Mouse (Mus musculus) lung, postnatal 0 days (tissue): ENCODE data around the gene Il1rl1. TPM values are rescaled to one million over a fixed set of nuclear protein-coding genes. Genes with fewer than 3 reads are reported as not detected.

Source experiments
- ATAC-seq: fragments of 200-750 bp; cut with Nextera tagmentation; 2 replicates; pipeline ENCODE4 v1.8.0; 2017; ENCODE audit warnings: moderate library complexity
- DNase-seq: peaks from one replicate; pipeline ENCODE4 v3.0.0-alpha.2; 2016; ENCODE audit warnings: low spot score
- H3K27ac ChIP-seq: fragments of 300-500 bp; sonication (generic); 2 replicates; pipeline ENCODE4 v1.5.1; 2014; ENCODE audit warnings: antibody characterized with exemption, mild to moderate bottlenecking, low read length, mixed read lengths
- H3K27me3 ChIP-seq: fragments of 300-500 bp; sonication (generic); replicated peaks from 2 replicates; pipeline ENCODE4 v1.6.1; 2014; ENCODE audit warnings: low read length, mixed read lengths; ENCODE audit not compliant: insufficient read depth
- H3K36me3 ChIP-seq: fragments of 300-500 bp; sonication (generic); 2 replicates; pipeline ENCODE4 v1.6.1; 2014; ENCODE audit warnings: low read length, mixed read lengths; ENCODE audit not compliant: insufficient read depth
- H3K4me1 ChIP-seq: fragments of 300-500 bp; sonication (generic); 2 replicates; pipeline ENCODE4 v1.6.1; 2014; ENCODE audit warnings: antibody characterized with exemption, low read depth, low read length, mixed read lengths; ENCODE audit not compliant: insufficient read depth
- H3K4me2 ChIP-seq: fragments of 300-500 bp; sonication (generic); replicated peaks from 2 replicates; pipeline ENCODE4 v1.6.1; 2014; ENCODE audit warnings: low read depth, mild to moderate bottlenecking, low read length, moderate library complexity, mixed read lengths
- H3K4me3 ChIP-seq: fragments of 300-500 bp; sonication (generic); 2 replicates; pipeline ENCODE4 v1.5.1; 2014; ENCODE audit warnings: low read depth, low read length
- H3K9ac ChIP-seq: fragments of 300-500 bp; sonication (generic); replicated peaks from 2 replicates; pipeline ENCODE4 v1.6.1; 2014; ENCODE audit warnings: low read depth, mild to moderate bottlenecking
- H3K9me3 ChIP-seq: fragments of 300-500 bp; sonication (generic); 2 replicates; pipeline ENCODE4 v1.6.1; 2016; ENCODE audit warnings: low read length, mixed read lengths
- CTCF ChIP-seq: IDR thresholded peaks from 2 replicates; pipeline ENCODE4 v1.5.1; 2016; ENCODE audit warnings: antibody characterized with exemption, mild to moderate bottlenecking
- EP300 ChIP-seq: IDR thresholded peaks from 2 replicates; pipeline ENCODE4 v1.6.1; 2016; ENCODE audit warnings: antibody characterized with exemption, mild to moderate bottlenecking, control low read depth
- WGBS: fragments of 180-500 bp; shearing (Covaris S2); extraction: QIAGEN DNeasy Blood & Tissue Kit; methylation state at CpG from one replicate; pipeline ENCODE4 v1.1.7; 2014; 5-methylcytosine and 5-hydroxymethylcytosine counted together
- polyA plus RNA-seq: library from polyadenylated mRNA; unstranded; fragments of >200 nt; fragmentation: Nextera tagmentation; extraction: Ambion mirVana; gene quantifications from 2 replicates; pipeline ENCODE4 v1.2.1, GENCODE M21; 2015

Gene Il1rl1
- polyA plus RNA-seq, 1 experiment from 2014 or later: 0.44 TPM

DNA sequence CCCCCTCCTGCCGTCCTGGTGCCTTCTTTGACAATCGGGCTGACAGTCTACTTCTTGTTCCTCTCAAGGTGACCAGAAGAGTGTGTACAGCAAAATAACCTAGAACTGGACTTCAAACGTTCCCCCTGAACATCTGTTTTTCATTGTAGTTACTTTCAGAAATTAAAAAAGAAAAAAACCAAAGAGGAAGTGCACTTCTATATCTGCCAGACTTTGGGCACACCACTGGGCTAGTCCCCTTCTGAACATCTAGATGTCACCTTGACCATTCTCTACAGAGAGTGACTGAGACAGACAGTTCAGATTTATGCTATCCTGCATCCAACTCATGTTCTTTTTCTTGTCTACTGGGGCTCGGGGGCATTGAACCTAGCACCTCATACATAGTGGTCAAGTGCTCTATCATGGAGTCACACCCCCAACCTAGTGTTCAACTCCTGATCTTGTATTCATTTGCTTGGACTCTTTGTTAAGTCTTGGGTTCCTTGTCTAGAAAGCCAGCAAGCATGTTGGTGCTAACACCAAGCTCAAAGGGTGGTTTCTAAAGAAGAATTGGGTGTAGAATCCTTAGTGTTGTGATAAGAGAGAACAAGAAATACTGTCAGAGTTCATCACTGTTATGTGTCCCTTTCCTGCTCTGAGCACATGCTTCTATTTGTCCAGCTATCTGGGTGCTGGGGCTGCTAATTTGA is 919 bp downstream of the Il1rl1 start:
- Histone ChIP-seq H3K4me2 (no peak overlapping the region), H3K27me3 (no peaks in the 10 kb centered on the region), H3K4me1 (no peaks in the 10 kb centered on the region), H3K4me3 (no peak overlapping the region), H3K9ac (no peak overlapping the region), H3K36me3 (no peaks in the 10 kb centered on the region), H3K9me3 (no peaks in the 10 kb centered on the region), H3K27ac (no peak overlapping the region)
- ATAC-seq: no peak
- WGBS: 65% methylated on average over 4 of the region's 4 CpGs
- no peak for DNase-seq
- no peak for TF ChIP-seq CTCF
- no peak for TF ChIP-seq EP300

DNA sequence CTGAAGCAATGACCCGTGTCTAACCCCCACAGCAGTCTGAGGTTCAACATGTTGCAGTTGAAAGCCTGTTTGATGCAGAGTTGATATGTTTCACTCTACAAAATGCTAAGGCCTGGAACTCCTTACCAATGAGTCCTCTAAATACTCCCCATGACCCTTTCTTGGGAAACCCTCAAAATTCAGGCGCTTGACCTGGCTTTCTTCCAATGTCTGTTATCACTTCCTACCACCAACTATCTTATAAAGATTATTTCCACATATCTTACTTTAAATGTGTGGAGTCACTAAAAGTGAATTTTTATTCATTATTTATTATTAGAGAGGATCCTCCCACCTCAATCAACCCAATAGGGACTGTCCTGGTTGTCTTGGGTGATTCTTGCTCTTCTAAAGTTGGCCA is 2.8 kb downstream of the Il1rl1 start:
- ATAC-seq: no peak
- no peaks in the 10 kb centered on the region for H3K27me3 ChIP-seq
- WGBS: 75% methylated on average over 2 of the region's 2 CpGs

DNA sequence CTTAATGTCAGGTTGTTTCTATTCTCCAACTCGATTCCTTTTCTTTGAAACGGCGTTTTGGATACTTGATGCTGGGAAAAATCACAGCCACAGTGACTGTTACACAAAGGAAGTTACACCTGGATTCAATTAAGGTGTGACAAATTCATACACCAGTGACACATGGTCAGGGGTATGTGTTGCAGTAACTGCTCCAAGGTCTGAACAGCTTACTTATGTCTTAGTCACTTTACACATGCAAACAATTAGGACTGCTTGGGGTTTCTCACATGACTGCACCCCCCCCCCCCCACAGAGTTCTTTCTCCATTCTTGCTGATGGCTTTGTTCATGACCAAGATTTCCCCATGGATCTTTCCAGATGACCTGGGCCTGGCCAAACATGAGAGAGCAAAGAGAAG is 6.6 kb downstream of the Il1rl1 start:
- TF ChIP-seq EP300: no peak
- no peak for TF ChIP-seq CTCF
- H3K4me2 ChIP-seq: no peak overlapping the region
- no peaks in the 10 kb centered on the region for H3K9me3 ChIP-seq
- WGBS: 75% methylated on average over 3 of the region's 3 CpGs
- H3K36me3 ChIP-seq: no peaks in the 10 kb centered on the region
- no peak overlapping the region for H3K4me3 ChIP-seq
- ATAC-seq (no peak), DNase-seq (no peak)
- no peak overlapping the region for H3K27ac ChIP-seq
- H3K4me1 ChIP-seq: no peaks in the 10 kb centered on the region
- H3K27me3 ChIP-seq: no peaks in the 10 kb centered on the region
- no peak overlapping the region for H3K9ac ChIP-seq

More for the DNA sequence above, 2.8 kb downstream of the Il1rl1 start:
- no peak for DNase-seq
- Histone ChIP-seq H3K9ac (no peak overlapping the region), H3K9me3 (no peaks in the 10 kb centered on the region), H3K36me3 (no peaks in the 10 kb centered on the region), H3K4me3 (no peak overlapping the region), H3K4me1 (no peaks in the 10 kb centered on the region), H3K4me2 (no peak overlapping the region), H3K27ac (no peak overlapping the region)
- TF ChIP-seq CTCF: no peak
- TF ChIP-seq EP300: no peak

DNA sequence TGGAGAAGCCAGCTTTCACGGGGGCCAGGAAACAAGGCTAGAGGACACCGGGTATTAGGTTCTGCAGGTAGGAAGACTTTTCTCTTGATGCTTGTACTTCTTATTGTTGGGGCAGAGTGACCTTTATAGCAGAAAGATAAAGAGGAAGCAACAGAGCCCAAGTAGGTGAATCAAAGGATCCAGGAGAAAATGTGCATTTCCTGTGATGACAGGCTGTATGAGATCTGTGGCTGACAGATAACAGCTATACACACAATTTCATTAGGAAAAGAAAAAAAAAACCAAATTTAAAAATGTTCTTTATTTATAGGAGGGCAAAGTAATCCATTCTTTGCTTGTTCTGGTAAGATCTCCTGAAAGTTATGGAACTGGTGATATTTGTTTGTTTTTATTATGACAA is 8.0 kb downstream of the Il1rl1 start:
- ATAC-seq (no peak), DNase-seq (no peak)
- H3K9me3 ChIP-seq: no peaks in the 10 kb centered on the region
- TF ChIP-seq EP300 (no peak), CTCF (no peak)
- WGBS: 82% methylated on average over 2 of the region's 2 CpGs
- no peak overlapping the region for H3K4me2 ChIP-seq
- H3K9ac ChIP-seq: no peak overlapping the region
- H3K36me3 ChIP-seq: no peaks in the 10 kb centered on the region
- no peak overlapping the region for H3K4me3 ChIP-seq
- no peak overlapping the region for H3K27ac ChIP-seq
- no peaks in the 10 kb centered on the region for H3K4me1 ChIP-seq
- H3K27me3 ChIP-seq: no peaks in the 10 kb centered on the region

DNA sequence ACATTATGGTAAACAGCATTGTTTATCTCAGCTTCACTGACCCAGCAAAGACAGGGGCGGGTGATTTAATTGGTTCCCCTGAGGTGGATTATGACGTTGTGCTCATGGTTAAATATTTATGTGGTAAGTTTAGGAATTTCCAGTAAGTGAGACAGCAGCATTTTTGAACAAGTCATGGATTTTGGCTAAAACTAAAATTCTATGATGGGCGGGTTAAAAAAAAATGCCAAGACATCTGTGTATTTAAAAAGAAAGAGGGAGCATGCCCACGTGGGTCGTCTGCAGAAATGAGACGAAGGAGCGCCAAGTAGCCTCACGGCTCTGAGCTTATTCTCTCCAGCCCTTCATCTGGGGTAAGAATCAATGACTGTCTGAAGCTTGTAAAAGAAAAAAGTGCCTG is 10.1 kb downstream of the Il1rl1 start:
- Histone ChIP-seq H3K9me3 (no peaks in the 10 kb centered on the region), H3K4me2 (no peak overlapping the region), H3K4me1 (no peaks in the 10 kb centered on the region), H3K4me3 (no peak overlapping the region), H3K27me3 (no peaks in the 10 kb centered on the region), H3K36me3 (no peaks in the 10 kb centered on the region), H3K27ac (no peak overlapping the region), H3K9ac (no peak overlapping the region)
- ATAC-seq (no peak), DNase-seq (no peak)
- TF ChIP-seq EP300 (no peak), CTCF (no peak)
- WGBS: 61% methylated on average over 8 of the region's 8 CpGs

DNA sequence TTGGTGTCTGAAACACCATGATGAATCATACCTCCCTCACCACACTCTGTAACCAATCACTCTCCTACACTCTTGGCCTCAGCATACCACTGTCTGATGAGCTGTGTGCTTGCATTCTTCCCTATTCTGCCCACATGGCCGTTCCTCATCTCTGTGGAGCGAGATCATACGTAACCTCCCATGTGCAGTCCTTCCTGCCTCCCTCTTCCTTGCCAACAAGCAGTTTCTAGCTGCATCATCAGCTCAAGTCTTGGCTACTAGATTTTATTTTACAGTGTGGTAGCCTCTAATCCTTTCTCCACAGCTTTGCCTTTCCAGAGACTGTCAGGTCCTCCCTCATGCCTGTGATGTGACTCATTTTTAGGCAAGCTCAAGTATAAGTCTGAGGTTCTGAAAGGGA is 15.4 kb downstream of the Il1rl1 start:
- H3K9ac ChIP-seq: no peak overlapping the region
- H3K9me3 ChIP-seq: no peaks in the 10 kb centered on the region
- ATAC-seq: no peak
- no peaks in the 10 kb centered on the region for H3K36me3 ChIP-seq
- H3K27ac ChIP-seq: no peak overlapping the region
- H3K4me3 ChIP-seq: no peak overlapping the region
- peak; percentile 13 for DNase-seq
- no peak overlapping the region for H3K4me2 ChIP-seq
- H3K4me1 ChIP-seq: no peaks in the 10 kb centered on the region
- TF ChIP-seq EP300 (no peak), CTCF (no peak)
- no peaks in the 10 kb centered on the region for H3K27me3 ChIP-seq
- WGBS: 86% methylated on average over 3 of the region's 3 CpGs
